Mouse (Mus musculus) kidney, adult 8-10 months (tissue): ENCODE results near the gene Coil.

Experiments
- DNase-seq, 2 experiments: peaks; one replicate each; pipeline ENCODE4 v3.0.0; 2022

Coil gene

DNA sequence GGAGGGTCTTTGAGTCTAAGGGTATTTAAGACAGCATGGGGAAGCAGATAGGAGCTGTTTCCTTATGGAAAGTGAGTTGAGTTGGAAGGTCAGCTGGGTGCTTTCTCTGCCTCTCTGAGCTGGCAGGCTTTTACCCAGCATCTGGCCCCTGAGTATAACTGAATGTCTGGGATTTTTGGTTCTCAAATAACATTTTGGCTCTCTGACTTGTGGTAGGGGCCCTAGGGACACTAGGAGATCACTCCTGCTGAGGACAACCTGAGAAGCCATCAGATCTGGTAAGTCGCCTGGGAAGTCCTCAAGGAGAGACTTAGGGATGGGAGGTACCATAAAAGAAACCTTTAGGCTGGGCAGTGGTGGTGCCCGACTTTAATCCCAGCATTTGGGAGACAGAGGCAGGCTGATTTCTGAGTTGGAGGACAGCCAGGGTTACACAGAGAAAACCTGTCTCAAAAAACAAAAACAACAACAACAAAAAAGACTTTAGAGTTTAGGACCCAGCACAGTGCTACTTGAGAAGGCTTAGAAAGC, at the start of gene Coil:
Coil (plus strand) TSS at position 51 of the 531 bp plus-strand sequence.
- DNase-seq: no peak

DNA sequence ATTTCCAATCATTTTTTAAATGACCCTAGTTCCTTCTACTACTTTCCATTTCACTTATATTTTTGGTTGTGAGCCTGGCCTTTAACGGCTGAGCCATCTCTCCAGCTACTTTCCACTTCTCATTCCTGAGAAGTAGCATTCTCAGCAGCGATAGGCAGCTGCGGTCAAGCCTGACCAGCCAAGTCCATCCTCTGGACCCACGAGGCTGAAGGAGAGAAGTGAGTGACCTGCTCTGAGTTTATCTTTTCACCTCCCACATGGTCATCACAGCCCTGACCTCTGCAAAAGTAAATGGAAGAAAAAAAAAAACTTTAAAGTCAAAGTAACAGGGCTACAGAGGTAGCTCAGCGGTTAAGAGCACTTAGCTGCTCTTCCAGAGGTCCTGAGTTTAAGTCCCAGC, 43.5 kb upstream of the Coil start:
- peak; percentile 53 to 67 for DNase-seq

DNA sequence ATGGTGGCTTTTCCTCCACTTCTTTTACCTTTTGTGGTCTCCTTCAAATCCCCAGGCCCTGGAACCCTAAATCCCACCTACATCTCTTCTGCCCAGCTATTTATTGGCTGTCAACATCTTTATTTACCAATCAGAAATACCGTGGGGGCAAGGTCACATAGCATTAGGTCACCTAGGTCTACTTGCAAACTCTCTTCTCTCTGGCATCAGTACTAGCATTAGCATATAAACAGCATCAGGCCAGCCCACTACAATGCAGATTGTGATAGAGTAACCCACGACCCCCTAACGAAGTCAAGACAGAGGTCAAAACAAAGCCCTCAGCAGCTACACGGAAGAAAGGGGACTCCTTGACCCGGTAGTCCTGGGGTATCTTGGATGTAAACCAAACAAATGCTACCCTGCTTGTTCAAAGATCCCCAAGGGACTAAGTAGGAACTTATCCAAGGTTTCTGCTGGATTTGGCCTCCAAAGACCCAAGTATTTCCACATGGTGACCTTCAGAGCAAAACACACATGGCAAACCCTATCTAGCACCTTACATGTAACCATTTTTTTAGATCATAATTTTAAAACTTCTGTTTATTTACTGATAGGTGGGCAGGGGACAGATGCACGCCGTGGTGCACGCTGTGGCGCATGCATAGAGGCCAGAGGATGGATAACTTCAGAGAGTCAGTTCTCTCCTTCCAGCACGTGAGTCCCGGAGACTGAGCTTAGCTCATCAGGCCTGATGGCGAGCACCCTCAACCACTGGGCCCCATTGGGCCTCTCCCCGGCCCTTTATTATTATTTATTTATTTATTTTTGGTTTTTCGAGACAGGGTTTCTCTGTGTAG, 38.1 kb upstream of the Coil start:
- DNase-seq: no peak

DNA sequence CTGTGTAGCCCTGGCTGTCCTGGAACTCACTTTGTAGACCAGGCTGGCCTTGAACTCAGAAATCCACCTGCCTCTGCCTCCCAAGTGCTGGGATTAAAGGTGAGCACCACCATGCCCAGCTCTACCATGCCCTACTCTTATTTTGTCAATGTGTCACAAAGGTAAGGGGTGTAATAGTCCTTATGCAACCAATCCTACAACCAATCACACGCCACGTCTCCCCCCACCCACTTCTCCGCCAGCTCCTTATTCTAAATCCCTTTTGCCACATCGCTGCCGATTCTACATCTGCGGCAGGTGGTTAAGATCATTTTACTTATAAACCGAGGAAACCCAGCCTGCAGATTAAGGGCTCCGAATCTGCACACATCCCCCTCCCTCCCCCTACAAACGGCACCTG, 37.0 kb upstream of the Coil start:
- no peak for DNase-seq

DNA sequence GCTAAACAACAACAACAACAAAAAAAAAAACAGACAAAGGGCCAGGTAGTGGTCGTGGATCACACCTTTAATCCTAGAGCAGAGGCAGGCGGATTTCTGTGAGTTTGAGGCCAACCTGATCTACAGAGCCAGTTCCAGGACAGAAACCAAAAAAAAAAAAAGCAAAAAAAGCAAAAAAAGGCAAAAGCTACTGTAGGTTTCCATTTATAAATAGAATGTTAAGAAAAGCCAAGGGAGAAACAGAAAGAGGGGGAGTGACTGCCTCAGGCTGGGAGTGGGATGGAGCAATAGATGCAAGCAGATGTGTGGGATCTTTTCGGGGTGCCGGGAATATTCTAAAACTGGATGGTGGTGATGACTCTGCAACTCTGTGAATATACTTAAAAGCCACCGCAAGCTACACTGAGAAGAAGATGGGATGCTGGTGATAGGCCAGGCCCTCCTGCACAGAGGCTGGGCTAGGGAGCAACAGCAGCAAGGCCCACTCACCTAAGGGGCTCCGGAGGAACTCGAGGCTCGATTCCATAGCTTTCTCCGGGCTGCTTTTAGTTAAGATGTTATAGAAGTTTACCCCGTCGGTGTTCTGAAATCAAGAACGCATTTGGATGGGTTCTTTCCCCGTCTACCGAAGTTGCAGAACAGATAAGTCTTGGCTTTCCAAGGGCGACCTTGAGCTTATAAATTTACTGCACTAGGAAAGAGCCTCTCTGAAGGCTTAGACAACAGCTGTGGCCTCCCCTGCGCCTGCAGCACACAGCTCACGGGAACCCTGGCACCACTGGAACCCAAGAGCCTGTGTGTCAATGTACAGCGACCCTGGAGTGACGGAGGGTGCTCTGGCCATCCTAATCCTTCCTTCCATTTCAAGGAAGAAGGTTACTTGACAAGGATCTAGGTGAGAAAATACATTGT, 35.7 kb upstream of the Coil start:
- DNase-seq: no peak

DNA sequence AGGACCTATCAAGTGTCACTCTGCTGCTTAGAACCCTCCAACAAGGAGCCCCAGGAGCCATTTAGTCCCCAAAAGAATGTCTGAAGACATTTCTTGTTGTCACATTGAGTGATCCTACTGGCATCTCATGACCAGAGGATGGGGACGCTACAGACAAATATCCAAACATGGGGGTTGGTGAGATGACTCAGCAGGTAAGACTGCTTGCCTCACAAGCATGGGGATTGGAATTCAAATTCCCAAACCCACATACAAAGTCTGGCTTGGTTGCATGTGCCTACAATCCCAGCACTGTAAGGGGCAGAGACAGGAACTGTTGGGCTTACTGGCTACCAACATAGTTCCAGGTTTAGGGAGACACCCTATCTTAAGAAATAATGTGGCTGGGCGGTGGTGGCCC, 32.2 kb upstream of the Coil start:
- DNase-seq: no peak

DNA sequence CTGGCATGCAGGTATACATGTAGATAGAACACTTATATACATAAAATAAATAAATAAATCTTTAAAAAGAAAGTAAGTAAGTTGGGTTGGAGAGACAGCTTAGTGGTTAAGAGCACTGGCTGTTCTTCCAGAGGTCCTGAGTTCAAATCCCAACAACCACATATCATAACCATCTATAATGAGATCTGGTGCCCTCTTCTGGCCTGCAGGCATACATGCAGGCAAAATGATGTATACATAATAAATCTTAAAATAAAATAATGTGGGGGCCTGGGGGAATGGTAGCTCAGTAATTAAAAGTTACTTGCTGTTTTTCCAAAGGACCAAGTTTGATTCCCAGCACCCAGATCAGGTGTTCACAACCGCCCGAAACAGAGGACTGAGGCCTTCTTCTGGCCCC, 31.3 kb upstream of the Coil start:
- DNase-seq: no peak

DNA sequence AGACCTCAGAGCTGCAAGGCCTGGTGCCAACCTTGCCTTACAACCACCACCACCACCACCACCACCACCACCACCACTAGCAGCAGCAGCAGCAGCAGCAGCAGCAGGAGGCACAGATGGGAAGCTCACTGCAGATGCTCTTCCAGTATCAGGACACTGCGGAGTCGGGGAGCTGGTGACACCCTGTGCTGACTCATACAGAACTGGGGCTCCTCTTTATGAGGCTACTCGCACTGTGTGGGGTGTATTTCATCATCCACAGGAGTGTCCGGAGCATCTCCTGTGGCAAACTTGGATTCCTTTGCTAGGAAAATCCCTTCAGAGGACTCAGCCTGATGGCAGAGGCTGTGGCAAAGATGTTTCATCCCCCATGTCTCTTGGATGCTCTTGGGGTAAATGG, 30.4 kb upstream of the Coil start:
- DNase-seq: no peak

DNA sequence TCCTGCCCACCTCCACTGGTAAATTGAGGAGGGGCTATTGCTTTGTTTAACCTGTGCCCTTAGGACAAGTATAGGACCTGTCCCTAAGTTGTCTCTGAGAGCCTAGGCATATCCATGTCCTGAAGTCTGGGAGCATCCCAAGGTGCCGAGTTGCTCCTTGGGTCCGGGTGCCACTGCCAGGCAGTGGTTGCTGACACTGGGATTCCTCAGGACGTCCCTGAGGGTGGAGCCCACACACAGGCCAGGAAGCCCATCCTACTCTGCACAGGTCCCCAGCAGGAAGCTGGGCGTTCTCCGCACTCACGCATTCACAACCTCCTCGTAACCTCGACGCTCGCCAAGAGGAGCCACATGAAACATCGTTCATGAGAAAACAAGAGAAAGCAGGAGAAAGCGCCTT, 28.6 kb upstream of the Coil start:
- DNase-seq: no peak

DNA sequence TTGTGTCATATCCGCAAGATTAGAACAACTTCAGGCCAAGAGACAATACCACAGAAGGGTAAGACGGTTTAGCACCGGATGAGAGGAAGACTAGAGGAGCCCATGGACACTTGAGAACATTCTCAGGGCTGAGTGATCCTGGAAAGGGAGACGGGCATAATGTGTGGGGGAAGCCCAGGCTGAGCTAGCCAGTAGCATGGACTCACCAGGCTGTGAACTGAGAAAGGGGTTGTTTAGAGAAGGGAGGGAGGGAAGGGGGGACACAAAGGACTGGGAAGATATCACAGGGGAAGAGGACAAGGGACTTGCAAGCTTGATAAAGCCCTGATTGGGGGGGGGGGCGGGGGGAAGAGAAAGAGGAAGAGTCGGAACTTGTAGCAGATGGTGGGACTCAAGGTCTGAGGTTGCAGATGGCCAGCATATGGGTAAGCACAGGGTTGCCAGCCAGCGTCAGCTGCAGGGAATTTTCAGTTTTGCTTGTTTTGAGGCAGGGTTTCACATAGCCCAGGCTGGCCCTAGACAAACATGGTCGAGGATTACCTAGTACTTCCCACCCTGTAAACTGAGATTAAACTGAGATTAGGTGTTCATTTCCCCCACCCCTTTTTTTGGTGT, 24.0 kb upstream of the Coil start:
- no peak for DNase-seq

DNA sequence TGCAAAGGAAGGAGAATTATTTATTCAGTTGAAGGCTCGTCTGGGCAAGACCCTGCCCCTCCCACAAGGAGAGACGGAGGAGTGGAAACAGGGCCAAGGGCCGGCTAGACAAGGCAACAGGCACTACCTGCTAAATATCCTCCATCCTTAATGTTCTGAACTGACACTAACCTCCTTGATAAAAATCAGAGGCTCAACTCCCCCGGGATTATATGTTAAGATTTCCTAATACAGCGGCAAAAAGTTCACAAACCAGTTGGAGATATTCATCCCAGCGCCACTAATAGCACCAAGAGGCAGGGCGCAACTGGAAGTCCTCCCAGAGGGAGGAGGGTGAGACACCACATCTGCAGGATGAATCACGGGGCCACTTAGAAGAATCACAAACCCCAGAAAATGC, 21.2 kb upstream of the Coil start:
- no peak for DNase-seq

DNA sequence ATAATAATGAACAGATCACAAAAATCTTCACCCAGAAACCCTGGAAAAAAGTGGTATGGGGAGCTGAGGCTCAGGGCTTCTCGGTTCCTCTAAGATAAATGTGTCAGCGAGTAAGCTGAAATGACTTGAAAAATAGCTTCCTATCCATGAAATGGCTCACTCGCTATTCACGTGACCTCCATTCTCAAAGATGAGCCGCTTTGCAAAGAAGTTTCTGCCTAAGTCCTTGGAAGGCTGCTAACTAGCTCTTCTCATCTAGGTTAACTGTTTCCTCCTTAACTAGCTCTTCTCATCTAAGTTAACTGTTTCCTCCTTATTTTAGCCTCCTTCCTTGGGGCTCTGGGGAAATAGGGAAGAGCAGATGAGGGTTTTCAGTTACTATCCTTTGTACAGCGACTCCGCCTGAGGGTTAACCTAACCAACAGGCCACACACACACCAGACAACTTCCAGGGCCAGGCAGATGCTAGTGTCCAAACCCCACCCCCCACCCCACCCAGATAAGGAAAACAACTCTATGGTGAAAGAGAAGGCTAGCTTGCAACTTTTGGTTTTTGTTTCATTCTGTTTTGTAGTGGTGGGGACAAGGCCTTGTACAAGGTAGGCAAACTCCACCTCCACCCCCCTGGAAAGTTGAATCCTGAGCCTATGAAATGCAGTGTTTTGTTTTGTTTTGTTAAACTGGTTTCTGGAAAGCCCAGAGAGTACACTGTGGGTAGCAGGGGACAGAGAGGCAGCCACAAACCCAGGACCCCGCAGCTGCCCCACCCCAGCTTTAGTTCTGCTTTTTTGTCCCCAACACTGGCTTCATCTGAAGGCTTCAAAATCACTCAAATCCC, 20.0 kb upstream of the Coil start:
- DNase-seq: no peak

DNA sequence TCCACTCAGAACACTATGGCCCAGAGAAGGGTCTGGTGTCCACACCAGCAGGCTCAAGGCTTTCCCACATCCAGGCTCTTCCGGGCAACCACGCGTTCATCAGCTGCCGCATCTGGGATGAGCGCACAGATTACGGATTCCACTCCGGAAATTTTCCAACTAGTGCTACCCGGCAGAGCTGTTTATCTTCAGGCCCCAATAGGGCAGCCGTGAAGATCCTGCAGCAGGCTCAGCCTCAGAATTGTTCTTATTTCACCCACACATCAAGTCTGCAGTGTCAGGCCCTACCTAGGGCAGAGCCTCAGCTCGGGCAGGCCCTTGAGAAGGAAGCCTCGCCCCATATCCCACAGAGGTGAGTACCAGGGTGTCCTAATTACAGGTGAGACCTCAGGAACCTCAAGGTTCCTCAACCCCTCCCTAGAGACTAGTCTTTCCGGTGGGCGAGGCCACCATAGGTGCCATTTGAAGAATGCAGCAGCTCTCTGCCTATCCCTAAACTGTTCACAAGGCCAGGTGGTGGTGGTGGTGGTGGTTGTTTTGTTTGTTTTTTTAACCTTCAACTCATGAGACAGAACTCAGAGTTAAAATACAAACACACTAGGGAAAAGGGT, 19.3 kb upstream of the Coil start:
- no peak for DNase-seq

DNA sequence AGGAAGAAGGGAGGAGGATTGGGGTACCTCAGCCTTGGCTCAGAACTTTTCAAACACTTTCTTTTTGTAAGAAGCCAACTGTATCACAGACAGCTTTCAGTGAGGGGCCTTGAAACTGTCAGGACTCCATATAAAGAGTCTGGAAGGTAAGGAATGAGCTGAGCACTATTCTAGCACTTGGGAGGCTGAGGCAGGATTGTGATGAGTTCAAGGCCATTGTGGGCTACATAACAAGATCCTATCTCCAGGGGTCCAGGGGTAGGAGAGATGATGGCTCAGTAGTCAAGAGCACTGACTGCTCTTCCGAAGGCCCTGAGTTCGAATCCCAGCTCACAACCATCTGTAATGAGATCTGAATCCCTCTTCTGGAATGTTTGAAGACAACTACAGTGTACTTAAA, 18.5 kb upstream of the Coil start:
- DNase-seq: no peak

DNA sequence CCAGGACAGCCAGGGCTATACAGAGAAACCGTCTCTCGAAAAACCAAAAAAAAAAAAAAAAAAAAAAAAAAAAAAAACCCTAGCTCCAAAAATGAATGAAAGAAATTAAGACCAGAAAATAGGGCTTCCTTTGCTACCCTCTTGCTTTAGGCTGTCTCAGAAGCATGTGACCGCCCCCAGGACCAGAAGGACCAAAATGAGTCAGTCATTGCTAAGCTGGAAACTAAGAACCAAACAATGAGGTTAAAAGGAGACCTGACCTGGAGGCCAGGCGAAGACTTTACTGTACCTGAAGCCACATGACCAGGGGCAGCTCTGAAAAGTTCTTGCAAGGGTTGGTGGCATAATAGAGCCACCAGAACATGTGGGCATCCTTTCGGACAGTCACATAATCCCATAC, 17.9 kb upstream of the Coil start:
- DNase-seq: no peak

DNA sequence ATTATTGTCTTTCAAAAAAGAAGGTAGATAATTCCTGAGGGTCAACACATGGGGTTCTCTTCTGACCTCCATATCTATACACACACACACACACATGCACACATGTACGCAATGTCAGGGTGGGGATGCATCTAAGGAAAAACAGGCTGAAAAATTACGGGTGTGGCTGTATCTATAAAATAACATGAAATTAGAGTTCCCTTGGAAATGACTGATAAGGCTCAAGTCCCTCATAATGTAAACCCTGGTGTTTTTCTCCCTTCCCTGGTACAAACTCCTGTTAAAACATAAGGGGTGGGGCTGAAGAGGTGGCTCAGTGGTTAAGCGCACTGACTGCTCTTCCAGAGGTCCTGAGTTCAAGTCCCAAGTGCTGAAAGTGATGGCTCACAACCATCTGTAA, 16.5 kb upstream of the Coil start:
- no peak for DNase-seq

DNA sequence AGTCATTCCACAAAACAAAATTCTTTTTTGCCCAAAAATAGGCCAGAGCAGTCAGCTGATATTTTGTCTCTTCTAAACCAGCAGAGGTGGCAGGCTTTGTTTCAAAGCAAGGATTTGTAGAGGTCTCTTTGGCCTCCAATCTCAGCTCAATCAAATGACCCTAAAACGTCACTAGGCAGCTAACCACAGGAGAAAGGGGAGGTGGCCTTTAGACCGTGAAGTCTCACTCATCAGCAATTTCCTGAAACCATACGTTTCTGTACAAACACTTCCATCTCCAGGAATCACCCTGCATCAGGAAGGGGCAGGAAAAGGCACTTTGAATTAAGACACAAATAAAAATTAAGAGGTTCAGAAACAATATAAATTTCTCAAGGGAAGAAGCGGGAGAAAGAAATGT, 15.2 kb upstream of the Coil start:
- peak; percentile 44 to 58 for DNase-seq

DNA sequence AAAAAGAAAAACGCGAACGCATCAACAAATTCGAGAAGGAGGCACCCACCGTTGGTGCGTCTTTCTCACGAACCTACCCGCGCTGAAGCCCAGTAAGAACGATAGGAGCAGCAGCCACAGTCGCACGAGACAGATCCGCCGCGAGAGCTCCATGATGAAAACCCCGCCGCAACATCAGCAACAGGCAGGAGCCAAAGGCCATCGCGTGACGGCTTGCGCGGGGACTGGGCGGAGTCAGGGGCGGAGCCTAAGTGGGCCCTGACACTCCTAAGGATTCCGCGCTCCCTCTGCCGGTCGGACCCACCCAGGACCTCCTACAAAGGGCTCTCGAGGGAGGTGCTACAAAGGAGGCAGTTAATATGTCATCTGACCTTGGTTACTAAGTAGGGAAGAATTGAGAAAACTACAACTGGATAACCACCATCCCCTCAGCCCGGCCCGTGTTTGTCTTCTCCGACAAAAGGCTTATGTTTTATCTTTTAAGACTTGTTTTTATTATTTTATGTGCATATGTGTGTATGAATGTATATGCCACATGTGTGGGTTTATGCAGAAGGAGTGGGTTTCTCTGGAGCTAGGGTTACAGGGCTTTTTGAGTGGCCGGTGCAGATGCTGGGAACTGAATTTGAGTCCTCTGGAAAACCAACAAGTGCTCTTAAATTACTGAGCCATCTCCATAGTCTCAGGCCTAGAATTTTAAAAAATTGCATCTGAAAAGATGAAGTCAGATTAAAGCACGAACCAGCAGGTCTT, 14.7 kb upstream of the Coil start, which contains the start of gene Scpep1:
Scpep1 (minus strand) TSS at position 249 of the 753 bp plus-strand sequence.
- DNase-seq: peak; percentile 98 to 99

DNA sequence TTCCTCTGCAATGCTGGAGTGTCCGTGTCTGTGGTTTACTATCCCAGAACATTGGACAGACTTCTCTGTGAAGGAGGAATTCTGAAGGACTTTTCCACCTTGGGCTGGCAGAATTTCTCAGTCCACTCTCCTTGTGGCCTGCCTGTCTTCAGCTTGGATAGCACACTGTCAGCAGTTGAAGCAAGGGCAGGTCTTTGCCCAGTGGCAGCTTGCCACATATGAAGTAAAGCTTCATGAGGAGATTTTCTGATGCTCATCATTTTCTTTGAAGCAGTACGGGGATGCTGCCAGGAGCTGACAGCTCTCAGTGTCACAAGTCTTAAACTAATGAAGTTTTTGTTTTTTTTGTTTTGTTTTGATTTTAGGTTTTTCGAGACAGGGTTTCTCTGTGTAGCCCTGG, 11.2 kb upstream of the Coil start:
- DNase-seq: peak; percentile 70 to 77

DNA sequence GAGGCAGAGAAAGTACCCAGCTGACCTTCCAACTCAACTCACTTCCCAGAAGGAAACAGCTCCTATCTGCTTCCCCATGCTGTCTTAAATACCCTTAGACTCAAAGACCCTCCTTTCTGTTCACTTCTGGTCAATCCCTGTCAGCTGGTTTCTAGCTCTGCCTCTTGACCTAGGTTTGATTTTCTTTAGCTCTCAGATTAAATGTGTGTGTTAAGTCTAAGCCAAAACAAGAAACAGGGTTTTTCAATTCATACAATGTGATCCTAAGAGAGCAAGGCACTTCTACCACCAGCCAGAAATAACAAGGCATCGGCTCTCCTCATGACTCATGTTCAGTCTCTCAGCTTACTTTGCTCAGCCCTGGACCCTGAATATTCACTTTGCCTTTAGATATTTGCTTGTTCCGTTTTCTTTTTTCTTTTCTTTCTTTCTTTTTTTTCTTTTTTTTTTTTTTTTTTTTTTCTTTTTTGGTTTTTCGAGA, 3.1 kb upstream of the Coil start, which contains the start of gene Elobl:
Elobl (minus strand) TSS at position 51 of the 481 bp plus-strand sequence.
- no peak for DNase-seq
